Mouse (Mus musculus) hindbrain, embryonic 11.5 days (tissue): ENCODE data around the gene Rnf13. TPM values are rescaled to one million over a fixed set of nuclear protein-coding genes. Genes with fewer than 3 reads are reported as not detected.
"Not testable (repeated sequence)": the region's sequence is repeated elsewhere in the genome, so short reads cannot be mapped to it uniquely, and the experiment has no call there.

Source experiments
- ATAC-seq: fragments of 200-750 bp; cut with Nextera tagmentation; 2 replicates; pipeline ENCODE4 v1.8.0; 2017; ENCODE audit warnings: mild to moderate bottlenecking, moderate TSS enrichment, moderate library complexity; ENCODE audit not compliant: low FRiP score
- DNase-seq: peaks from one replicate; pipeline ENCODE4 v3.0.0-alpha.2; 2015; ENCODE audit warnings: low spot score
- H3K27ac ChIP-seq: fragments of 300-500 bp; sonication (generic); 2 replicates; pipeline ENCODE4 v1.5.1; 2014; ENCODE audit warnings: mild to moderate bottlenecking, low read depth, low read length
- H3K27me3 ChIP-seq: fragments of 300-500 bp; sonication (generic); 2 replicates; pipeline ENCODE4 v1.6.1; 2014; ENCODE audit warnings: mild to moderate bottlenecking, low read length, moderate library complexity, mixed read lengths; ENCODE audit not compliant: control insufficient read depth, insufficient read depth
- H3K36me3 ChIP-seq: fragments of 300-500 bp; sonication (generic); 2 replicates; pipeline ENCODE4 v1.6.1; 2014; ENCODE audit warnings: mild to moderate bottlenecking, low read length, moderate library complexity, mixed read lengths; ENCODE audit not compliant: control insufficient read depth, insufficient read depth
- H3K4me1 ChIP-seq: fragments of 300-500 bp; sonication (generic); replicated peaks from 2 replicates; pipeline ENCODE4 v1.6.1; 2014; ENCODE audit warnings: low read length, mixed read lengths; ENCODE audit not compliant: control insufficient read depth, insufficient read depth
- H3K4me2 ChIP-seq: fragments of 300-500 bp; sonication (generic); replicated peaks from 2 replicates; pipeline ENCODE4 v1.6.1; 2014; ENCODE audit warnings: mild to moderate bottlenecking, low read depth, low read length
- H3K4me3 ChIP-seq: fragments of 300-500 bp; sonication (generic); 2 replicates; pipeline ENCODE4 v1.5.1; 2014; ENCODE audit warnings: low read depth, low read length
- H3K9ac ChIP-seq: fragments of 300-500 bp; sonication (generic); 2 replicates; pipeline ENCODE4 v1.6.1; 2014; ENCODE audit warnings: low read depth, low read length
- H3K9me3 ChIP-seq: fragments of 300-500 bp; sonication (generic); 2 replicates; pipeline ENCODE4 v1.6.1; 2016; ENCODE audit warnings: low read length; ENCODE audit not compliant: control insufficient read depth
- WGBS: fragments of 180-500 bp; shearing (Covaris S2); extraction: QIAGEN DNeasy Blood & Tissue Kit; methylation state at CpG from one replicate; pipeline ENCODE4 v1.1.7; 2014; 5-methylcytosine and 5-hydroxymethylcytosine counted together
- polyA plus RNA-seq: library from polyadenylated mRNA; unstranded; fragments of >200 nt; fragmentation: Nextera tagmentation; extraction: Ambion mirVana; gene quantifications from 2 replicates; pipeline ENCODE4 v1.2.1, GENCODE M21; 2014

The Rnf13 gene
- polyA plus RNA-seq, 1 experiment from 2014 or later = 58.3 TPM

- Histone ChIP-seq H3K4me3 (no peak overlapping the region), H3K4me1 (0 out of 2 replicates have a peak, but pooled peaks cover 3% of the 10 kb centered on the region), H3K36me3 (no peaks in the 10 kb centered on the region), H3K9ac (no peak overlapping the region), H3K4me2 (no peak overlapping the region), H3K27me3 (no peaks in the 10 kb centered on the region), H3K9me3 (no peaks in the 10 kb centered on the region), H3K27ac (no peak overlapping the region)
- ATAC-seq (no peak), DNase-seq (no peak)
- WGBS = 92% methylated on average over 1 of the region's 1 CpGs
Observed at GRCm38 (mm10) chr3:57739830-57740229, 4.0 kb downstream of the Rnf13 start.

- DNase-seq = no peak
- Histone ChIP-seq H3K9me3 (no peaks in the 10 kb centered on the region), H3K36me3 (no peaks in the 10 kb centered on the region), H3K27me3 (no peaks in the 10 kb centered on the region), H3K4me2 (no peak overlapping the region), H3K9ac (no peak overlapping the region), H3K4me1 (no peaks in the 10 kb centered on the region), H3K27ac (no peak overlapping the region), H3K4me3 (no peak overlapping the region)
- no peak for ATAC-seq
- WGBS = 97% methylated on average over 3 of the region's 3 CpGs
Observed at GRCm38 (mm10) chr3:57748576-57749267, 12.9 kb downstream of the Rnf13 start.

GRCm38 (mm10) chr3:57776915-57777314, 41.1 kb downstream of the Rnf13 start:
- no peaks in the 10 kb centered on the region for H3K9me3 ChIP-seq
- no peak for ATAC-seq
- no peak overlapping the region for H3K4me3 ChIP-seq
- H3K4me2 ChIP-seq = no peak overlapping the region
- H3K36me3 ChIP-seq = no peaks in the 10 kb centered on the region
- H3K4me1 ChIP-seq = no peaks in the 10 kb centered on the region
- DNase-seq = no peak
- H3K9ac ChIP-seq = no peak overlapping the region
- 96% methylated on average over 2 of the region's 2 CpGs for WGBS
- no peak overlapping the region for H3K27ac ChIP-seq
- H3K27me3 ChIP-seq = no peaks in the 10 kb centered on the region

GRCm38 (mm10) chr3:57788472-57788871, 52.6 kb downstream of the Rnf13 start:
- DNase-seq = no peak
- 77% methylated on average over 4 of the region's 4 CpGs for WGBS

GRCm38 (mm10) chr3:57789005-57789962, 53.4 kb downstream of the Rnf13 start:
- Histone ChIP-seq H3K36me3 (no peaks in the 10 kb centered on the region), H3K9me3 (no peaks in the 10 kb centered on the region), H3K4me2 (no peak overlapping the region), H3K27ac (no peak overlapping the region), H3K4me1 (no peaks in the 10 kb centered on the region), H3K9ac (no peak overlapping the region), H3K27me3 (no peaks in the 10 kb centered on the region), H3K4me3 (no peak overlapping the region)
- 83% methylated on average over 7 of the region's 7 CpGs for WGBS
- DNase-seq (no peak), ATAC-seq (no peak)

More at GRCm38 (mm10) chr3:57788472-57788871, 52.6 kb downstream of the Rnf13 start:
- Histone ChIP-seq H3K36me3 (no peaks in the 10 kb centered on the region), H3K27ac (no peak overlapping the region), H3K27me3 (no peaks in the 10 kb centered on the region), H3K9ac (no peak overlapping the region), H3K4me3 (no peak overlapping the region), H3K9me3 (no peaks in the 10 kb centered on the region), H3K4me1 (no peaks in the 10 kb centered on the region), H3K4me2 (no peak overlapping the region)
- no peak for ATAC-seq

GRCm38 (mm10) chr3:57791104-57791503, 55.2 kb downstream of the Rnf13 start:
- no peak overlapping the region for H3K4me3 ChIP-seq
- DNase-seq = no peak
- H3K36me3 ChIP-seq = no peaks in the 10 kb centered on the region
- H3K4me2 ChIP-seq = no peak overlapping the region
- no peak overlapping the region for H3K27ac ChIP-seq
- H3K27me3 ChIP-seq = no peaks in the 10 kb centered on the region
- no peaks in the 10 kb centered on the region for H3K4me1 ChIP-seq
- 53% methylated on average over 3 of the region's 3 CpGs for WGBS
- no peak overlapping the region for H3K9ac ChIP-seq
- H3K9me3 ChIP-seq = no peaks in the 10 kb centered on the region
- ATAC-seq = no peak

- H3K36me3 ChIP-seq, H3K9ac ChIP-seq, H3K27ac ChIP-seq, H3K27me3 ChIP-seq, DNase-seq, H3K4me3 ChIP-seq, ATAC-seq, H3K9me3 ChIP-seq, H3K4me2 ChIP-seq, H3K4me1 ChIP-seq: not testable (repeated sequence)
- WGBS = 86% methylated on average over 6 of the region's 6 CpGs
Observed at GRCm38 (mm10) chr3:57795071-57795470, 59.2 kb downstream of the Rnf13 start.

GRCm38 (mm10) chr3:57815447-57815846, 79.6 kb downstream of the Rnf13 start:
- ATAC-seq (no peak), DNase-seq (peak; percentile 8)
- WGBS = 86% methylated on average over 6 of the region's 6 CpGs

More at GRCm38 (mm10) chr3:57815447-57815846, 79.6 kb downstream of the Rnf13 start:
- Histone ChIP-seq H3K9me3 (no peaks in the 10 kb centered on the region), H3K9ac (no peak overlapping the region), H3K4me2 (no peak overlapping the region), H3K36me3 (no peaks in the 10 kb centered on the region), H3K4me1 (no peaks in the 10 kb centered on the region), H3K27me3 (no peaks in the 10 kb centered on the region), H3K27ac (no peak overlapping the region), H3K4me3 (no peak overlapping the region)
